ENCODE assay signal across 26 mouse cellular contexts in genomic region chr4:85669735-85670134, GRCm38 (mm10).
DNase-seq lines count a peak whose midpoint lies in the region; ATAC-seq lines count a peak whose summit lies in the region.
"Had no signal": no experiment of that assay in that cellular context is flagged by ENCODE, and none has a peak within 500 bp of the region (broad histone marks: within the 10 kb centered on the region; RNA-seq: fewer than 3 reads in every experiment).

No protein-coding gene starts in this region.

- 21% methylated on average over 1 of the region's 1 CpGs for WGBS in kidney, embryonic 15.5 days

- peaks cover 18% of the 10 kb centered on the region for H3K4me1 ChIP-seq in kidney, embryonic 15.5 days
- H3K4me1 ChIP-seq: embryonic facial prominence, embryonic 13.5 days; forebrain, embryonic 12.5 days; forebrain, embryonic 15.5 days; heart, embryonic 12.5 days; heart, embryonic 15.5 days had no signal

- peak; percentile 6 for DNase-seq in embryo, embryonic 10.5 days (ENCODE audit: low spot score)
- DNase-seq in embryo, embryonic 10 days (ENCODE audit: low spot score): no peak
- peak; percentile 24 to 36 for DNase-seq in kidney, postnatal 4 days
- DNase-seq in thymus, postnatal 0 days (ENCODE audit: low spot score): peak; percentile 9
- no peak for DNase-seq in thymus, postnatal 10 days (ENCODE audit: low spot score in 2 of 2)
- DNase-seq: adrenal gland, adult 8-10 months; adrenal gland, postnatal 25 days; cerebellum, adult 11-12 months; cerebellum, adult 8-10 months; cerebellum, postnatal 14 days; embryo, embryonic 11 days; gastrocnemius, postnatal 25 days; heart, adult 18-20 months; heart, postnatal 10 days; heart, postnatal 36 days had no signal

- ATAC-seq in kidney, embryonic 15.5 days (replicated peaks; ENCODE audit: low FRiP score): no peak
- ATAC-seq: activated CD4-positive, CD25-positive, alpha-beta regulatory T cell, adult 4 months; forebrain, embryonic 15.5 days; hindbrain, postnatal 0 days had no signal

- no peak overlapping the region for H3K4me2 ChIP-seq in kidney, embryonic 15.5 days
- H3K4me2 ChIP-seq: embryonic facial prominence, embryonic 13.5 days; forebrain, embryonic 12.5 days; forebrain, embryonic 15.5 days; heart, embryonic 12.5 days; heart, embryonic 15.5 days; hindbrain, embryonic 14.5 days had no signal

- H3K9ac ChIP-seq in kidney, embryonic 15.5 days: no peak overlapping the region
- H3K9ac ChIP-seq: embryonic facial prominence, embryonic 13.5 days; forebrain, embryonic 12.5 days; forebrain, embryonic 15.5 days; heart, embryonic 12.5 days; heart, embryonic 15.5 days; hindbrain, embryonic 14.5 days had no signal

- H3K36me3 ChIP-seq in kidney, embryonic 15.5 days: no peaks in the 10 kb centered on the region
- H3K36me3 ChIP-seq: embryonic facial prominence, embryonic 10.5 days; embryonic facial prominence, embryonic 13.5 days; forebrain, embryonic 12.5 days; forebrain, embryonic 15.5 days; heart, embryonic 12.5 days; heart, embryonic 15.5 days had no signal

- H3K27me3 ChIP-seq in kidney, embryonic 15.5 days: no peaks in the 10 kb centered on the region
- H3K27me3 ChIP-seq: forebrain, embryonic 12.5 days; forebrain, embryonic 15.5 days; heart, embryonic 12.5 days; heart, embryonic 15.5 days had no signal

- H3K9me3 ChIP-seq in kidney, embryonic 15.5 days (replicated peaks): no peaks in the 10 kb centered on the region
- H3K9me3 ChIP-seq: embryonic facial prominence, embryonic 10.5 days; embryonic facial prominence, embryonic 13.5 days; forebrain, embryonic 12.5 days; forebrain, embryonic 15.5 days; heart, embryonic 12.5 days; heart, embryonic 15.5 days had no signal

- H3K4me3 ChIP-seq in kidney, embryonic 15.5 days (replicated peaks): no peak overlapping the region
- H3K4me3 ChIP-seq: embryonic facial prominence, embryonic 10.5 days; embryonic facial prominence, embryonic 13.5 days; erythroblast, embryonic 14.5 days; forebrain, embryonic 12.5 days; forebrain, embryonic 15.5 days; heart, embryonic 12.5 days; heart, embryonic 15.5 days had no signal

- H3K27ac ChIP-seq in kidney, embryonic 15.5 days: no peak overlapping the region
- H3K27ac ChIP-seq: embryonic facial prominence, embryonic 10.5 days; embryonic facial prominence, embryonic 13.5 days; forebrain, embryonic 12.5 days; forebrain, embryonic 15.5 days; heart, embryonic 15.5 days; hindbrain, embryonic 14.5 days; hindbrain, postnatal 0 days had no signal

Comparison
In these comparisons a context has a peak if more than half of its experiments do, and no peak if none do; other contexts are left out.
1. DNase-seq: peak in embryo, embryonic 10.5 days (single experiment), kidney, postnatal 4 days (2 of 2) and thymus, postnatal 0 days (single experiment); none in embryo, embryonic 10 days (single experiment) and thymus, postnatal 10 days (0 of 2).